Mouse (Mus musculus) Muller cell, postnatal 12 days (primary cell): ENCODE data around the gene Amy2a5.
"Not testable (repeated sequence)": the region's sequence is repeated elsewhere in the genome, so short reads cannot be mapped to it uniquely, and the experiment has no call there.

Experiments used
- DNase-seq: peaks from one replicate; pipeline ENCODE4 v3.0.0-alpha.2; 2015; ENCODE audit errors: inconsistent ontology term

Amy2a5 gene

DNA sequence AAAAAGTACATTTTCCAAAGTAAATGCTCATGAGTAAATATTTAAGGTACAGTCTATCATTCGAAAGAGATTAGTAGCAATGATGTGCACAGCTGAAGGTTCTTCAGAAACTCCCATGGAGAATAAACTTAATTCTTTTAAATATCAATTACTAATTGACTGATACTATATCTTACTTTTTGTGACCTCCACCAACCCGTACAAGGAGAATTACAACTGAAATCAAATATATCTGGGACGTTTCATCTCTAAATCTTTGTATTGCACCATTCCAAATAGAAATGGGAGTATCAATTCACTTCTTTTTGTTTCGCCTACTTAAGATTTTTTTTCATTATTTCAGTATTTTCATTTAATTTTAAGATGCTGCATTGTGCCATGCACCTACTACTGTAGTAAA lies at the start of gene Amy2a5:
Gene Amy2a5 (minus strand): TSS at position 101 of the 400 bp plus-strand sequence.
- DNase-seq: not testable (repeated sequence)

DNA sequence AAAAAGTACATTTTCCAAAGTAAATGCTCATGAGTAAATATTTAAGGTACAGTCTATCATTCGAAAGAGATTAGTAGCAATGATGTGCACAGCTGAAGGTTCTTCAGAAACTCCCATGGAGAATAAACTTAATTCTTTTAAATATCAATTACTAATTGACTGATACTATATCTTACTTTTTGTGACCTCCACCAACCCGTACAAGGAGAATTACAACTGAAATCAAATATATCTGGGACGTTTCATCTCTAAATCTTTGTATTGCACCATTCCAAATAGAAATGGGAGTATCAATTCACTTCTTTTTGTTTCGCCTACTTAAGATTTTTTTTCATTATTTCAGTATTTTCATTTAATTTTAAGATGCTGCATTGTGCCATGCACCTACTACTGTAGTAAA lies 32.7 kb upstream of the Amy2a5 start, which contains the start of gene Amy2a4:
Gene Amy2a4 (minus strand): TSS at position 101 of the 400 bp plus-strand sequence.
- DNase-seq: not testable (repeated sequence)

DNA sequence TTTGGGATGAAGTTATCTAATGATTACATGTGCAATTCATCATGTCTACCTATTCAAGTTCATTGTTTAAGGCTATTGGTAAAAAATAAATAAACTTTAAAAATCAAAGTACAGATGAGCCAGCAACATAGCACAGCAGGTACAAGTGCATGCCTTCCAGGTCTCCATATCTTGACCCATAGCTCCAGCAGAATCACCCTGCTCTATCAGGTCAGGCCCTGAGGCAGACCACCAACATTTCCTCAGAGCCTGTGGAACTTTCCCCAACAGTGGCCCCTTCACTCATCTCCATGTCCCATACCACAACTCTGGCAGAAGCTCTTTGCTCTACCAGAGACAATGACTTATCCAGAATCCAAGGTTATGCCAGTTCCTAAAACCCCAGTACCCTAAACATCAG lies 21.6 kb upstream of the Amy2a5 start:
- not testable (repeated sequence) for DNase-seq

DNA sequence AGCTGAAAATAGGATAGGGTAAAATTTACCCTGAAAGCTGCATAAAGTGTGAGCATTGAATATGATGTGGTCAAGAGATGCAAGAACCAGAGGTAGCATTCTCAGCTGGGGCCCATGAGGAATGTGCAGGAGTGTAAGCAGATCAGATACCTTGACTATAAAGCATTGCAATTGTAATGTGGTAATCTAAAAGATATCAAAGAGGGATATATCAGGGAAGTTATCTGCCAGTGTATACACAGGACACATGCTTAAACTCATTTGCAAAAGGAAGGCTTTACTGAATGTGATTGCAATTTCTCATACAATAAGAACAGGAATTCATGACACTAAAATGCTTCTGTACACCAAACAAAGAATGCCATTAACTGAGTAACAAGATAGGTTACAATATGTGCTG lies 20.9 kb upstream of the Amy2a5 start:
- not testable (repeated sequence) for DNase-seq

DNA sequence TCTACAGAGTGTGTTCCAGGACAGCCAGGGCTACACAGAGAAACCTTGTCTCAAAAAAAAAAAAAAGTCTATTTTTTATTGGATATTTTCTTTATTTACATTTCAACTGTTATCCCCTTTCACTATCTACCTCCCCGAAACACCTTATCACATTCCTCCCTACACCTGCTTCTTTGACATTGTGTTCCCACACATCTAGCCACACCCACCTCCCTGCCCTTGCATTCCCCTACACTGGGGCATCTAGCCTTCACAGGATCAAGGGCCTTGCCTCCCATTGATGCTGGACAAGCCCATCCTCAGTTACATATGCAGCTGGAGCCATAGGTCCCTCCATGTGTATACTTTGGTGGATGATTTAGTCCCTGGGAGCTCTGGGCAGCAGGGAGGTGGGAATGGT lies 31.5 kb downstream of the Amy2a5 start:
- no peak for DNase-seq
